Mouse (Mus musculus) 3134 (cell line): ENCODE data around the gene Scn11a.

ENCODE experiments used
- DNase-seq: peaks from one replicate; pipeline ENCODE4 v3.0.0-alpha.2; 2011; ENCODE audit warnings: low spot score; ENCODE audit not compliant: insufficient read length; ENCODE audit errors: extremely low read depth

Gene Scn11a

DNA sequence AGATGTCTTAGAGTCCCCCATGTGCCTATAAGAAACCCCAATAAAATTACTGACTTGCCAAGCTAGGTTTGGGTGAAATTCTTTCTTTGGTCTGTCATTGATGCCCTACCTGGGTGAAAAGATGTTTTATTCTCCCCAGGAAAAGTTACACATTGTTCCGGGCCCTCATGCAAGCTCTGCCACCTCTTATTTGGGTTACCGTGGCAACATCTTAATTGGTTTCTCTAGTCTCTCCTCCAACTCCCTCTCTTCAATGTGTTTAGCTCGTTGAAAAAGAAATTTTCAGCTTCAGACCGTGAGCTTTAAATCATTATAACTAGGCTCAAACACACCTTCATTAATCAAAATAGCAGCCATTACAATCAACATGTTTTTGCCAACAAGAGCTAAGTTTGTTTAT lies 28.5 kb downstream of the Scn11a start:
- DNase-seq = no peak

DNA sequence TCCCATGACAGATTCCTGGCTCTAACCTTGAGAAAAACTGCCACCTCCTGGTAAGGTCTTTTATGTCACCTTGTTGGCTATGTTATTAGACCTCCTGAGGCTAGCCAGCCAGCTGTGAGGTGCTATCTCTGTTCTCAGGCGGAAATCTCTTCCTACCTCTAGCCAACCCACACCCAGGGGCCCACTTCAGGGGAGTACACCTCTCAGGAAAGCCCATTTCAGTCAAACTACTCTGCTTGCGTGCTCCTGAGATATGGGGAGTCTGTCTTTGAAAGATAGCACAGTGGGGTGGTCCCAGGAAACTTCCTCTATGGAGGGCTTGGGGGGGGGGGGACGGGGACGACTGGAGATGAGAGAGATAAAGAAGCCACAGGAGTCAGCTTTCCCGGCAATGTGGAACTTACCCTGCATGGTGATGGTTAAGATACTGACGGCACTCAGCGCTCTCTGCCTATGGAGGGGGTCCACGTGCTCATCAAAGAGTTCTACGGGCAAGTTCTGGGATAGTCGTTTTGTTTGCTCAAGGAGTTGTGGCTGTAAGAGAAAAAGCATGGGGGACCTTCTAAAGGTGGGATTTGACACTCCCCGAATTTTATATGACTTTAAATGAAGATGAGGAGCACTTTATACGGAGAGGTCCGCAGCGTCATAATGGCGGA lies 29.9 kb downstream of the Scn11a start:
- DNase-seq = no peak

DNA sequence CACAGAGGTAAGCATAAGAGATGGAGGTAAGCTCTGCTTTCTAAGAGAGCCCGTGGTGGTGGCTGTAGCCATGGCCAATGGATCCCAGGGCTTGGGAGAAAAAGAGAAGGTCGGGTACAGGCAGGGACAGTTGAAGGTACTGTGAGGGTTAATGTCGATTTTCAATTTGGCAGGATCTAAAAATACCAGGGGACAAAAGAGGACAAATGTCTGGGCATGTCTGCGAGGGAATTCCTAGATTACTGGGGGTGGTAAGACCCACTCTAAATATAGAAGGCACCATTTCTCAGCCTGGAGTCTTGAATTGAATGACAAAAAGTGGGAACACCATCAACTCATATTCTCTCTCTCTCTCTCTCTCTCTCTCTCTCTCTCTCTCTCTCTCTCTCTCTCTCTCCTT lies 30.8 kb downstream of the Scn11a start:
- no peak for DNase-seq

DNA sequence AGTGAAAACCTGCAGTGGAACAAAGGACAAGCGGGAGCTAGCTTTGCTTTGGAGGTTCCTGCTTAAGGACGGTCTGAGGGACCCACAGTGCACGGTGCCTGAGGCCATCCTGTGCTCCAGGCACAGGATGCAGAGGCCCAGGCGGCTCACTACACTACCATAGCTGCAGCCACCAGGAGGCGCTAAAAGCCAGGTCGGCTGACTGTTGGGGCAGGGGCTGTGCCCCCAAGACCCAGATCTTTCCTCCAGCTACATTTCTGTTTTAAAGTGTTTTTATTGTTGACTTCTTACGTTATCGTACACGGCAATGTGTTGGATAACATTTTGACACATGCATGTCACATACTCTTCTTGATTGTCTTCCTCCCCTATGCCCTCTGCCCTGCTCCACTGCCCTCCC lies 32.8 kb downstream of the Scn11a start:
- no peak for DNase-seq

DNA sequence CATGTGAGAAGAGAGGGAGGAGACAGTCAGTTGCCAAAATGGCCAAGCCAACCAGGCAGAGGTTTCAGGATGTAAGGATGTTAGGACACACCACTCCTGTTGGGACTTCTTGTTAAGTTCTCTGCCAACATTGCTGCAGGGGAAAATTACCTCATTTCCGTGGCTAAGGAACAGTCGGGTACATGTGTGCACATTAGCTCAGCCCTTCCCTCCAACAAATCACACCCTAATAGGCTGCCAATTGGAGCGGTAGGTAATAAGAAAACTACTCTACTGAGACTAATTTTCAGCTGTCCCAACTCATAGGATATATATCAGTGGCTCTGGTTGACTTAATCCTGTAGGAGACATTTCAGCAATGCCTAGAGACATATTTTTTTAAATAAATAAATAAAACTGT lies 44.4 kb downstream of the Scn11a start:
- DNase-seq = no peak

DNA sequence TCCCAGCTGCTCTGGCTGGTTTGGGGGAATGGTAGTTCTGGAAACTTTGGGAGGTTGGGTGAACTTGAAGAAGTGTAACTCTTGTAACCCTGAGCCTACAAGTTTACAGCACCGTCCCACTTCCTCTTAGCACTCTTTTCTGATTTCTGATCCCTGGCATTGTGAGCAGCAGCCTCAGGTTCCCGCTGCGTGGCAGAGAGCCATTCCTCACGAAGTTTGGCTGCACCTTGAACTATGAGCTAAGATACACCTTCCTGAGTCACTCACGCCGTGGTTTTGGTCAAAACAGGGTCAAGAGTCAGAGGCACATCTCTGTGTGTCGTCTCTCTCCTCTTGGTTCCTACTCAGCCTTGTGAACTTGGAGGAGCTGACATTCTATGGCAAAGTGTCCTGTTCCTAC lies 48.6 kb downstream of the Scn11a start:
- no peak for DNase-seq

DNA sequence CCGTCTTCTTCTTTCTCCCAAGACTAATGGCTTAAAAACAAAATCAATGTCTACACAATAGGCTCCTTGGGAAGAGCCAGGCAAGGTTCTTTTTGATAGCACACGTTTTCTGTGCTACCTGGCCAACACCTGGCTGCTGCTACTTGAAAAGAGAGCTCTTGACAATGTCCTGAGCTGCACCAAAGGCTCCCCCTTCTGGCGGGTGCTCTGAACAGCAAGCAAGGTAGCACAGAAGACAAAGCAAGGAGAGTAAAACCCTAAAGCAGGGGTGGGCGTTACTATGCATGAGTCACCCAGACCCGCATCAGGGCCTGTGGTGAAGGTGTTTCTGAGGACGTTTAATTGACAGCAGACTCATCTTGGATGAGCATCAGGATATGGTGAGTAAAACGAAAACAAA lies 56.7 kb downstream of the Scn11a start:
- no peak for DNase-seq

DNA sequence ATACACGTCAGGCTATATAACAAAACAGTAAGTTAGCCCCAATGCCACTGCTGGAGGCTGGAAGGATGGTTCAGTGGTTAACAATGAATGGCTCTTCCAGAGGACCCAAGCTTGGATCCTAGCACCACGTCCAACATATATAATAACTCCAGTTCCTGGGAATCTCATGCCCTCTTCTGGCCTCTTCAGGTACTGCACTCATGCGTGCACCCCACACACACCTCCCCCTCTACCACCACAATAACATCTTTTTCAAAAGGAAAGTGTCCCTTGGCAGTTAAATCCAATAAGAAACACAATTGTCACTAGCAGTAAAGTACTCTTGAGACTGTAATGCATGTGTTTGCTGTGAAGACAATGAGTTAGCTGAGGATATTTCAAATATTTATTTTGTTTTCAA lies 65.0 kb downstream of the Scn11a start:
- no peak for DNase-seq

DNA sequence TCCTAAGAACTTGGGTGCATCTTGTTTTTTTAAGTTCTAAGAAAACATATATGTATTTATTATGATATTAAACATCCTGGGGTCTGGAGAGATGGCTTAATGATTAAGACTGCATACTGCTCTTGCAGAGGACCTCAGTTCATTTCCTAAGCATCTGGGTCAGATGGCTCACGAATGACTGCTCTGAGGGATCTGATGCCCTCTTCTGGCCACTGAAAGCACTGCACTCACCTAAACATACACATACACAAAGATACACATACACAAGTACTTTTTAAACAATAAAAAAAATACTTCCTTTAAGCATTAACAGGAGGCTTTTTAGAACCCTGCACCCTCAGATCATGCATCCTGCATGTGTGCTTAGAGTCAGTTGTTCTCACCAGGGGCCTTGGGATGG lies 65.8 kb downstream of the Scn11a start:
- DNase-seq = no peak

DNA sequence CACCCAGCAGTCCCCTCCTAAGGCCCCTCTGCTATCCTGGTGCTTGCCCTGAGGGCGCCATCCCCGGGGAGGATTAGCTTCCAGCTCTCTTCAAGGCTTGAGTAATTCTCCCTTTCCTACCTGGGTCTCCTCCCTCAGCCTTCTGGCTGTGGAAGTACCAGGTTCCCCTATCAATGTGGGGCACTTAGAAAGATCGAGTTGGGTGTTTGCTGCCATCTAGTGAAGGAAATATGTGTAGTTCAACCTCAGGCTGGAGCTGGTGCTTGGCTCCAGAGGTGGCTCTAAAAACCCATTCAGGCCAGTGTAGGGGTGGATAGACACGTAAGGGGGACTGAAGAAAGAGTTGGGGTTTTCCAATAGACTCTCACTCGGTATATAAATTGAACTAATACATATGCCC lies 73.7 kb downstream of the Scn11a start:
- DNase-seq = no peak

DNA sequence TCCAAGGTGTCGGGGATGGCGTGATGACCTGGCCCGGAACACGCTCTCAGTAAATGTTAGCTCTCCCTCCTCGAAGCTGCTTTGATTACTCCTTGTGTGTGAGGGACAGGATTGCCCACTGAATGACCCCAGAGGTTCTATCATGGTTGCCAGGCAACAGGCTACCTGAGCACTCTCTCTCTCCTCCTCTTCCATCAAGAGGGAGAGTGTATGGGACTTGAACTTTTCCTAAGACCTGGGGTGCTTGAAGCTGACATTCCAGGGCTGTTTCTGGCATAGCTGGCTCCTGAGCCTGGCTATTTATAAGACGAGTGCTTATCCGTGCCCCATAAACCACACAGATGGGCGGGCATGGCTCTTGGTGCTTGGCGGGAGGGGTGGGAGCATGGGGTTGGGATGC lies 76.1 kb downstream of the Scn11a start:
- DNase-seq = no peak

DNA sequence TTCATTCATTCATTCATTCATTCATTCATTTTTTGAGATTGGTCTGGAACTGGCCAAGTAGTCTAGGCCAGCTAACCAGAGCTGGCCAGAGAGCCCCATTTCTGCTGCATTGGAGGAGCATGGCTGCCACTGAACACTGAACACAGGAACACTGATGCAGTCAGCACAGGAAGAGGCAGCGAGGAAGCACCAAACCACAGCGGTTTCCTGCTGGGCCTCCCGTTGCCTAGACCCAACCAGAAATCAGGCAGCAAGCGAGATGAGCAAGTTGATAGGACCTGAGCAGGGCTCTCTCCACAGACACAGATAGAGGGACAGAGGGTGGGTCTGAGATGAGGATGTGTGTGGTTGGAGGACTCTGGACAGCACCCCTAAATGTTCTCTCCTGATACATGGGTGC lies 81.4 kb downstream of the Scn11a start:
- DNase-seq = no peak

DNA sequence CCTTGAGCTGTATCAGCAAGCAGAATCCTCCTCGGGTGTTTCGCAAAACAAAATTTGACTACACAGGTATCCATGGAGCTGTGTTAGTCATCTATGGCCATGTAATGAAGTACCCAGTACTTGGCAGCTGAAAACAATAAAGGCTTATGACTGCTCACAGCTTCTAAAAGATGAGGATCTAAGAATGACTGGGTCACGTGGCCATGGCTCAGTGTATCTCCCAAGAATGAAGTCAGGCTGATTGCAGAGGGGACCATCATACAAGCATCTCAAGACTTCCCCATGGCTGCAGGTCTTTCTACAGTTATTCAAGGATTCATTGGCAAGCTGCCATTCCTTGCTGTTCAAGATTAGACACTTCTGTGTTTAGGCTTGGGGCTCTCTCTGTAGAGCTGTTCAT lies 81.9 kb downstream of the Scn11a start:
- no peak for DNase-seq

DNA sequence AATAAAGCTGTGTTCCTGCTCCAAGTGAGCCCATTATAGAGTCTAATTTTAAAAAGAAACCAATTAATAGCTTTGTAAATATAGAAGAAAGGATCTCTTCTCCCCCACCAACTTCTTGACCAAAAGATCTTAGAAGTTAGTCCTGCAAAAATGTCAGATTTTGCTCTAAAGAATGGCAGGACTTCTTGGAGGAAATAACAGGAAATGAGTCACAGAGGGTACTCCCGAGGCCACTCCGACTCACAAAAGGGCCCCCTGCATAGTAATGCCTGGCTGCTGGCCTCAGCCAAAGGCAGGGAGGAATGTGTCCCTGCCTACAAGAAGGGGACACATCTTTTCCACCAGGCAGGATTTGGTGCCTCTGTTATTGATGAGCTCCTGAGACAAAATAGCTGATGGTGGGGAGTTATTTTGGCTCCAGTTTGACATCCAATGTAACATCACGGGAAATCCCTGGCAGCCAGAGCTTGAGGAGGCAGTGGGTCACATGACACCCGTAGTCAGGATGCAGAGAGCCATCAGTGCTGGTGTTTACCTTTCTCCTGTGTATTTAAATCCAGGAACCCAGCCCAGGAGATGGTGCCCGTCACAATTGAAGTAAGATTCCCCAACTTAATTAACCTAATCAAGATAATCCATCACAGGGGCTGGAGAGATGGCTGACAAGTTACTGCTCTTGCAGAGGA lies 84.0 kb downstream of the Scn11a start:
- DNase-seq = peak; percentile 35

DNA sequence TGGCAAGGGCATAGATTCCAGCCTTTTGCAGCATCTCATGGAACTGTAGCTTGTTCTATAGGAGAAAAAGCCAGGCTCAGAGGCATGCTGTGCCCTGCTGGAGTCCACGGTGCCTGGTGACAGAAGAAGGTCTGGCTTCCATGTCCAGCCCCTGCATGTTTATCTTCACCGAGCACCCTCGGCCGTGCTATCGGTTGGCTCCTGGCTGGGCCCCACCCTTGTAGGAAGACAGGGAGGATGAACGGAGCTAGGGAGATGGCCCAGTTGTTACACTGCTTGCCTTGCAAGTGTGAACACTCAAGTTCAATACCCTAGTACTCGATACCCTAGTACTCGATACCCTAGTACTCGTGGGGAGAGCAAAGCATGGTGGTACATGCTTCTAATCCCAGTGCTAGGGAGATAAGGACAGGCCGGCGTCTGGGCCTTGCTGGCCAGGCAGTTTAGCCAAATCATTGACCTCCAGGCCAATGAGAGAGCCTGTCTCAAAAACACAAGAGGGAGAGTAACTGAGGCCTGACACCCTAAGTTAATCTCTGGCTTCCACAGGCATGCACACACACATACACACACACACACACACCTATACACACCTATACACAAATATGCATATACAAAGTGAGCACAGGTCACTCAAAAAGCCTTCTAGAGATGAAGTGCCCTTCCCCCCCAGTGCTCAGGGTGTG lies 96.7 kb downstream of the Scn11a start:
- no peak for DNase-seq

DNA sequence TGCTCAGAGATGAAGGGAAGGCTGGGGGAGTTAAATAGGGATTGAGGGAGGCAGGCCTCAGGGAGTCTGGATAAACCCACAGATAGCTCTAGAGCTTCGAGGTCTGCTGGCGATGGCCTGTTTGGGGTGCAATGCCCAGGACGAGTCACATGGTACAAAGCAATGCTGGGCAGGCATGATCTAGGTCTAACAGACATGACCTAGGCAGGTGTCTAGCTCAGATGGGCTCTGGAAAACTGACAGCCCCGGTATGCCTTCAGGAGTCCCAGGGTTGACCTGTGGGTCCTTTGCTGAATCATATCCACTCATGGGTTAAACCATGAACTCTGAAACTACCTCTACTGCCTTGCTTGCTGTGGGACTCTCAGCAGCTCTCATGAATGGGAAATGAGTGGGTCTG lies 98.3 kb downstream of the Scn11a start:
- no peak for DNase-seq

DNA sequence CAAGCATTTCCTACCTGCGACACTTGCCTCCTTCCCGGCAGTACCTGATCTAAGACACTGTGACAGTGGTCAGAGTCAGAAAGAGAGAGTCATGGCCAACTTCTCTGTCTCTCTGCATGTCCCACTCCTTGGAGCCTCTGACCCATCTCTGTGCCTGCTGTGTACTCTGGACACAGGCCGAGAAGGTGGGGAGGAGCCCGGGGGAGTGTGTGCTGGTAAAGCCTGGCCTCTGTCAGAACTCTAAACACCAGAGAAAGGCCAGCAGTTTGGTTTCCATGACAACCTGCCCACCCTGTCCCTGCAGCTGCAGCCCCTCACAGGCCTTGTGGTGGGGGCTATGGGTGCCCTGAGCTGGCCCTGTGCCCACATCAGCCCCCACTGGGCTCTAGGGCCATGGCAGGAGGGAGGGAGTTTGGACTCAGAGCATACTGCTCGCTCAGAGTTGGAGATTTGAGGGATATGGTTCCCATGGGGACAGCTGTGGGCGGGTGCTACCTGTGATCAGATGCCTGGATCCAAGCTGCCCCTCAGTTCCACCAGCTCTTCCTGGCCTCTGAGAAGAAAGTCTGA lies 99.9 kb downstream of the Scn11a start:
- no peak for DNase-seq

DNA sequence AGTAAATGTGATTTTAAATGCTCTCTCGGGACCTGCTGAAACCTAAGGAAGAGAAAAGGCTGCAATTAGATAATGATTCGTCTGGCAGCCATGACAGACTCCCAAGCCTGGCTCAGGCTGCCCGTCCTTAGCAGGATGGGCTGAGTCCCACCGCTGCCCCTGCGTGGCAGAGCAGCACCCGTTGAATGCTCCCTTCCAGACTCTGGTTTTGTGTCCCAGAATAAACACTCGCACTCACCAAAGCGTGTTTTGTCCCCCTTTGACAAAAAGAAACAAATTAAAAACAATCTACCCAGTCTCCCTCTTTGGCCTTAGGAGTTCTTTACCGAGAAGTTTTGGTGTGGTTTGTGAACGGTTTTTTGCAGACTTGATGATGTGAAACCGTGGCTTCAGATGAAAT lies 106.0 kb downstream of the Scn11a start, which contains the start of gene Scn10a:
Gene Scn10a, minus strand, starts transcription at position 101 of the 400 bp plus-strand sequence.
- DNase-seq = no peak

DNA sequence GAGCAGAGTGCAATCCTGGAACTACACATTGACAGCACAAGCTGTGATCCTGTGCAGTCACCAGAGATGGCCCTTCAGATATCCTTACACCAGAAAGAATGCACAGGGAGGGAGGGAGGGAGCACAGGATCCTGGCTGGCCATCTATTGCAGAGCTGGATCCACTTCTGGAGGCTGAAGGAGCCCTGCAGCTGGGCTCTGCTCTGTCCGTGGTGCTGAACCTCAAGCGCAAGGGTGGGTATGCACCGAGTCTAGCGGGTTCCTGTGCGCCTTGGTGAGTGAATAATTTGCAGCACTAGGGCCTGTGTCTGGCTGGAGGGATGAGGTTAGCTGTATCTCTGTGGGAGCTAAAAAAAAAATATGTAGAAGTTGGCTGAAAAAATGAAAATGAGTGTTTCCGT lies 118.6 kb downstream of the Scn11a start:
- no peak for DNase-seq
